Mouse (Mus musculus) olfactory bulb, adult 2 months (tissue): ENCODE results near the gene Abca7.

Experiments used
- CTCF ChIP-seq: fragments of 200-500 bp; IDR thresholded peaks from 2 replicates; pipeline ENCODE4 v1.5.1; 2012; ENCODE audit warnings: low read depth, mild to moderate bottlenecking, low read length, moderate library complexity; ENCODE audit not compliant: insufficient read depth
- POLR2A ChIP-seq: fragments of 200-500 bp; IDR thresholded peaks from 2 replicates; pipeline ENCODE4 v1.6.1; 2012; ENCODE audit warnings: mild to moderate bottlenecking, low read depth, low read length, moderate library complexity; ENCODE audit not compliant: insufficient read depth

DNA sequence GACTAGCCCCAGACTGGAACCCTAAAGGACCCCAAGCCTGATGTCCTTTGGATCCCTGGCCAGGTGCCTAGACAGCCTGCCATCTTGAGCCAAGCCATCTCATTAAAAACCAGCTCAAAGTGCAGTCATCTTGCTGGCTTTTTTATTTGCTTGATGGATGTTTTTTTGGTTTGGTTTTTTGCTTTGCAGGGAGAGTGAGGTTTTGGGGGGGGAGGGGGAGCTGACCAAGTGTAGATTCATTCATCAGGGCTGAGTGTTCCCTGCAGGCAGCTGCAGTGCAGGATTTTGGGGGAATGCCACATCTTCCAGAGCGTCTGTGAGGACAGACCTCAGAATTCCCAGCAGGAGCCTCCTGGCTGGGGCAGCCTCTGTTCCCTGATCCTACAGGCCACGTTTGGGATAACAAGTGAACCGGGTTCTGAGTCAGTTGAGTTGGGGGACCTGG, 27.1 kb upstream of the Abca7 start:
- TF ChIP-seq POLR2A: no peak
- TF ChIP-seq CTCF: no peak
